Mouse (Mus musculus) gastrocnemius, adult 2 months (tissue): ENCODE measurements at regions not wholly inside any gene's neighbourhood (a gene's known extent, or its start where the extent isn't known, plus 50 kb on each side); places are given as distances from the start of the nearest gene placed in this dataset.

ENCODE experiments used
- DNase-seq: peaks from one replicate; pipeline ENCODE4 v3.0.0; 2022
- H3K27ac ChIP-seq: fragments of 200-600 bp; 2 replicates; pipeline ENCODE4 v1.8.1; 2022; ENCODE audit warnings: mild to moderate bottlenecking
- H3K4me3 ChIP-seq: fragments of 200-600 bp; 2 replicates; pipeline ENCODE4 v1.8.1; 2022; ENCODE audit warnings: mild to moderate bottlenecking, moderate library complexity
- CTCF ChIP-seq: fragments of 200-600 bp; IDR thresholded peaks from 2 replicates; pipeline ENCODE4 v1.8.1; 2022; ENCODE audit warnings: antibody characterized with exemption, mild to moderate bottlenecking, moderate library complexity
- intact Hi-C: fragments of 180-260 bp; cut with DNase I; formaldehyde crosslinking; loops from one replicate; pipeline ENCODE4 v1.15.1; 2025

DNA sequence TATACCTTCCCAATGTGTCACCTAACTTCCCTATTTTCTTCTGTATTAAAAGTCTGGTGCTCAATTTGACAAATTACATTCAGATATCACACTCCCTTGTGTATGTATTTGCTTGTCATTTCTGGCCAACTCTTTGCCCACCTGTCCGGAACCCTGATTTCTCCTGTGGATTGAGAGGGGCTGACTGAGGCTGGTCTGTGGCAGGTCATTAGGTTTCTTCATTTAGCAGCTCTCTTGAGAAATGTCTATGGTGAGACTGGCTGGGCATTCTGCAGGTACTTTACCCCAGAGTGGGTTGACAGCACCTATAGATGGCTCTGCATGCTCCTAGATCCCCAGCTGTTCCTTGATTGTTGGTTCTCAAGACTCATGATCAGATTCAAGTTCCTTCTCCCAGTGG, 139.8 kb upstream of the Slc22a23 start:
- TF ChIP-seq CTCF = no peak
- intact Hi-C loops = no loop called here
- no peak overlapping the region for H3K27ac ChIP-seq
- no peak overlapping the region for H3K4me3 ChIP-seq
- no peak for DNase-seq

DNA sequence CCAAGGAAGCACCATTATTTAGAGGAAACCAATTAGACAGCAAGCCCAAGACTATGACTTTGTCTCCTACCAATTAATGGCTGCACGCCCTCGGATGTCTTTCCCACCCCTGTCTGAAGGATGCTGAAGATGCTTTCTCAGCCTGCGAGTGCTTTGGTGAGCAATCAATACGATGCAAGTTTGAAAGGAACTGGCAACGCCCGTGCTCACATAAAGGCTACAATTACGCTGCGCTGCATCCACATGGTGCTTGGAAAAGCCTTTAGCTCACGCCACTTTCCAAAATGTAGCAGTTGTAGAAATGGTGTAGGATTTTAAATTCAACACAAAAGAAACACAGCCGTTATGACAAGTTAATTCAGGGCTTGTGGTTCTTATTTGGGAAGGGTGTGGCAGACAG, 136.5 kb upstream of the Slc22a23 start:
- Histone ChIP-seq H3K27ac (no peak overlapping the region), H3K4me3 (no peak overlapping the region)
- TF ChIP-seq CTCF = no peak
- no peak for DNase-seq
- intact Hi-C loops = no loop called here

DNA sequence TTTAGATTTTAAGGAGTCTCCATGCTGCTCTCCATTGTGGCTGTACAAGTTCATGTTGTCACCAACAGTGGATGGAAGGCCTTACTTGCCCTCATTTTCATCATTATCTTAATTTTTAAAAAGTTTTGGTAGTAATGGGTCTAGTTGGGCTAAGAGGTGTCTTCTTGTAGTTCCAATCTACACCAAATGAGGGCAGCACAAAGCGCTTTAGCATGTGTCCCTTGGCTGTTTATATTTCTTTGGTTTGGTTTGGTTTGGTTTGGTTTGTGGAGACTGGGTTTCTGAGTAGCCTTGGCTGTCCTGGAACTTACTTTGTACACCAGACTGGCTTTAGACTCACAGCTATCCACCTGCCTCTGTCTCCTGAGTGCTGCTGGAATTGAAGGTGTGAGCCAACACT, 125.4 kb upstream of the Slc22a23 start:
- DNase-seq = no peak
- H3K27ac ChIP-seq = no peak overlapping the region
- peak; percentile 31 for TF ChIP-seq CTCF
- no peak overlapping the region for H3K4me3 ChIP-seq
- intact Hi-C loops = no loop called here

DNA sequence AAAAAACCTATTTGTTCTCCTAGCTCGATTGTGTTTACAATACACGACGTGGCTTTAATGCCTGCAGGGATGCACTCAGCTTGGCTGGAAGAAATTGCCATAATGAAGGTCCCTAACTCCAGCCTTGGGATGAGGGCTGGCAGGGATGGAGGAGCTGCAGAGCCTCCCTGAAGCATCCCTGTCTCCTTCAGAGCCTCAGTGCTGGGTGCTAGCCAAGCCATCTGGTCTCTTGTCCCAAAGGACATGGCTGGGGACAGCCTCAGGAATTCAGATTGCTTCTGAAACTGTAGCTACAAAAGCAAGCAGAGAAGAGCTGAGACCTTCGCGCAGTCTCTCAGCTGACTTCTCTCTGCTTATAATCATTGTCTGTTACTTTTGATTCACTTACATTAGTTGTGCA, 124.6 kb upstream of the Slc22a23 start:
- peak; percentile 50 for DNase-seq
- no peak for TF ChIP-seq CTCF
- intact Hi-C loops = no loop called here
- H3K27ac ChIP-seq = no peak overlapping the region
- no peak overlapping the region for H3K4me3 ChIP-seq

DNA sequence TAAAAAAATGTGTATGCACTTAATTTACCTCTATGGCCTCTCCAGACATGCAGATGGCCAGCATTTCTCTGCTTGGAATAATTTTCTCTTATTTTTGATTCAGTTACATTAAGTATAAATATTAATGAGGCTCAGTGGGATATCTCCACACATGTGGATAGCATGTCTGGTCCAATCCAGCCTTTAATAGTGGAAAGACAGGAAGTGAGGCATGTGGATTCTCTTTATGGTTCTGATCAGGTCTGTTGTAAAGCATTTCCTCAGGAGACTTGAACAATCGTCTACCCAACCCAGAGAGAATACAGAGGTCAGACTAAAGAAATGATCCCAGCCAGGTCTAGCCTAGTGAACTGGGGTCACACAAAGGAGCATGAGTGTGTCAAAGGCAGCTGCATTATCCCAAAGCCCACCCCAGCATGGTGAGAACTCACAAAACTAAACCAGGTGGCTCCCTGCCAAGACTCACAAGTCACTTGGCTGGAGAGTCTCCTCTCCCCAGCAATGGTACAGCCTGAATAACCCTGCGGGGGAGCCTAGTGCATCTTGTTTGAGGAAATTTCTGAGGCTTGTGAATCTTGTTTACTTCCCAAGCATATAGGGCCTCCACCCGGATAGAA, 123.3 kb upstream of the Slc22a23 start:
- no peak for DNase-seq
- H3K27ac ChIP-seq = no peak overlapping the region
- intact Hi-C loops = no loop called here
- TF ChIP-seq CTCF = no peak
- H3K4me3 ChIP-seq = no peak overlapping the region

DNA sequence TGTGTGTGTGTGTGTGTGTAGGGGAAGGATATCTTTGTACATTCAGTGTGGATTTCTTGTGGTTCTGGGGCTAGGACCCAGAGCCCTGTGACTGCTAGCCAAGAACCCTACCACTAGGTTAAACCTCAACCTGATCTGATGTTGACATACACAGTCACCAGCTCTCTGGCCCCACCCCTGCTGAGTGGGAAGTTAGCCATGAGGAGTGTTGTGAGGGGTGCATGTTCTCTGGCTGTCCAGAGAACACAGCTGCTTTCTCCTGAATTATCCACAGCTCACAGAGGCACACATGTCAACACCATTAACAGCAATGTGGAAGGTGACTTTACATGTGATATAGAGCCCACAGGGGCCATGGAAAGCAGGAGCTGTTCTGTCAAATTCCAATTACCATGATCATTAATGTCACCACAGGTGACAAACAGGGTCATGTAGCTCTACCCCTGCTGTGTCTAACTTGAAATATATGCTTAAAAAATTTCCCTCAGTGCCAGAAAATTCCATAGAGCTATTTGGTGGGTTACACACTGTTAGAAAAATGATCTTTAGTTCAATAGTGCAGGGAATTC, 121.0 kb upstream of the Slc22a23 start:
- no peak for DNase-seq
- Histone ChIP-seq H3K4me3 (no peak overlapping the region), H3K27ac (no peak overlapping the region)
- intact Hi-C loops = no loop called here
- no peak for TF ChIP-seq CTCF

DNA sequence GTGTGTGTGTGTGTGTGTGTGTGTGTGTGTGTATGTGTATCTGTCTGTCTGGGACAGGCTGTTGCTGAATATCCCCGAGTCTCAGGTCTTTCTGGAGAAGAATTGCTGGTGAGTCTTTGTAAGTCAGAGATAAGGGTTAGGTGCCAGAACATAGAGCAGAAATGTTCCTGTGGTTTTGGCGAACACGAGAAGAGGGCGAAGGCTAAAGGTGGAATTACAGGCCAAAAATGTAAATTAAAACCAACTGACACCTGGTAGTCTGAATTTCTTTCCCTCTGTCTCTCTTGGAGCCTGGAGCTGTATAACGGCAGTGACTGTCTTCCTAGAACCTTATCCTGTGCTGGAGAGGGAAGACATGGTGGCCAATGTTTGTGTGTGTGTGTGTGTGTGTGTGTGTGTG, 120.5 kb upstream of the Slc22a23 start:
- TF ChIP-seq CTCF = no peak
- no peak overlapping the region for H3K27ac ChIP-seq
- no peak overlapping the region for H3K4me3 ChIP-seq

DNA sequence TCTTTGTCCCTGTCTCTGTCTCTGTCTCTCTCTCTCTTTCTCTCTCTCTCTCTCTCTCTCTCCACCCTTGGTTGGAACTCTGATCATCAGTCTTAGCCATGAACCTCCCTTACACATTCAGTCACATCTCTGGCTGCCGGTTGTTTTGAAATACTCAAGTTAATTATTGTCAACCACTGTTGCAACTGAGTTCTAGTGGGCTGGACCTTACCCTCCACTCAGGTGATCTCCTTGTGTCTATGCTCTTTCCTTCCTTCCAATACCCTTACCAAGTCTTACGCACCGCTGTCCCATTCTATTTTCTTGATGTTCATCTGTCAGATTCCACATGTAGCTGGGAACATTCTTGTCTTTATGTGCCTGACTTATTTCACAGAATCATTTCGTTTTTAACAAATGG, 119.2 kb upstream of the Slc22a23 start:
- intact Hi-C loops = no loop called here

More for the DNA sequence above, 120.5 kb upstream of the Slc22a23 start:
- intact Hi-C loops = no loop called here
- no peak for DNase-seq

DNA sequence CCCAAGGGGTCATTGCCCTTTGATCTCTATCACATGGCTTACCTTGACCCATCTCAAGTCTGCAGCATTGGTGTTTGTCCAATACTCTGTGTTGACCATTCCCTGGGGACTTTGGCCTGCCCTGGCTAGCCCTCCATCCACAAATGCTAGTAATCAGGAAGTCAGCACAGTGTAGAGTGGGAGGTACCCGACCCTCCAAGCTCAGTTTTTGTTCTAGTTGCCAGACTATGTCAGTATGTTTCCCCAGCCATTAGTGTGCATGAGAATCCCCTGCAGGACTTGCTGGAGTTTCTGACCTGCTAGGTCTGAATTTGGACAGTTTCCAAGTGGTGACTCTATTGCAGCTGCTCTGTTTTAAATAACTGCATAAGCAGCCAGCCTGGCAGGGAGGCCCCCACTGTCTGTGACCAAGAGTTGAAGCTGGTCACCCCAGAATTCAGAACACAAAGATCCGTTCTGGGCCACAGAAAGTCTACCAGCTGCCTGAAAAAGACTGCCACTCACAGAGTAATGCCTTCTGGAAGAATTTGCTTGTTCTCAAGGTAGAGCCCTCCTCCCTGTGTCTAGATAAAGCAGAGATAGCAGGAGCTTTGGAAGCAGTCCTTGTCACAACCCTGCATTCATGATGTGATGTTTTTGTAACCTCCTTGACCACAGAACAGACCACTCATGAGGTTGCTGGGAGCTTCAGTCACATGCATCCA, 118.0 kb upstream of the Slc22a23 start:
- H3K27ac ChIP-seq = no peak overlapping the region
- no peak overlapping the region for H3K4me3 ChIP-seq
- no peak for TF ChIP-seq CTCF
- no peak for DNase-seq
- intact Hi-C loops = no loop called here

More for the DNA sequence above, 119.2 kb upstream of the Slc22a23 start:
- DNase-seq = no peak
- no peak overlapping the region for H3K27ac ChIP-seq
- no peak for TF ChIP-seq CTCF
- no peak overlapping the region for H3K4me3 ChIP-seq

DNA sequence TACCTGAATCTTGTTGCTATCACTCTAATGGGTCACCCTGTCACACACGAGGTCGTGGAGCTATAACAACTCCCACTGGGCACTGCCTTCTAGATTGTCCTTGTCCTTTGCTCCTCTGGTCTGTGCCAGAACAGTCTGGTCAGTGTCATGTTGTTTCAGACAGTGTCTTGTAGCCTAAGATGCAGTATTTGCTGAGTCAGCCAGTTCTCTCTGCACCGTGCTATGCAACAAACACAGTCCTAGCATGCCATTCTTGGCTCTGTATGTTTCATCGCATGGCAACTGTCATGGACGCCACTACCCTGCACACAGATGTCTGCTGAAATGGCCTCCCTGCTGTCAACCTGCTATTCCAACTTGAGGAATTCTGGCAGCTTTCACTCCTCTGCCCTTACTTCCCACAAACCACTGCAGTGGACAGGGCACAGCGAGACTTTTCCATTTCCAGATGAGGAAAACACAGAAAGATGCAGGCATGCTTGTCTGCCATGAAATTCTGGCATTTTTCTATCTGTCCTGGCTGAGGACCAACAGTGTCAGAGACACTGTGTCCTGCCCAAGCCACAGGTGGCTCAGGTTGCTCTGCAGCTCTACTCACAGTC, 117.3 kb upstream of the Slc22a23 start:
- H3K27ac ChIP-seq = no peak overlapping the region
- DNase-seq = no peak
- TF ChIP-seq CTCF = no peak
- intact Hi-C loops = no loop called here
- H3K4me3 ChIP-seq = no peak overlapping the region

DNA sequence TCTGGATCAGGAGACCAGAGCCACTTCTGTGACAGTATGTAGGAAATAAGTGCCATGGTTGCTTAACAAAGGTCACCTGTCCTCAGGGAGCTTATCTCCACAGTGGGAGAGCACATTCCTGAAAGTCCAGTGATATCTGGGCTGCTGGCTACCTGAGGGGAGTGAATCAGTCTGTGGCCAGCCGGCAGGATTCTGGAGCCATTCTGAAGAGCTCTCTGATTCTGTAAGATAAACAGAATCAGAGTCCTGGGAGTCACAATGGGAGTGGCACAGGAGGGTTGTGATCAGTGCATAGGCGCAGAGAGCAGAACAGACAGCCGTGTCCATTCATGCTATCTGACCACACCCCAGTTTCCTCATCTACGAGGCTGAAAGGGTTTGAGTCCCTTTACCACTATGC, 116.0 kb upstream of the Slc22a23 start:
- intact Hi-C loops = no loop called here
- DNase-seq = no peak
- no peak overlapping the region for H3K4me3 ChIP-seq
- no peak for TF ChIP-seq CTCF
- H3K27ac ChIP-seq = no peak overlapping the region

DNA sequence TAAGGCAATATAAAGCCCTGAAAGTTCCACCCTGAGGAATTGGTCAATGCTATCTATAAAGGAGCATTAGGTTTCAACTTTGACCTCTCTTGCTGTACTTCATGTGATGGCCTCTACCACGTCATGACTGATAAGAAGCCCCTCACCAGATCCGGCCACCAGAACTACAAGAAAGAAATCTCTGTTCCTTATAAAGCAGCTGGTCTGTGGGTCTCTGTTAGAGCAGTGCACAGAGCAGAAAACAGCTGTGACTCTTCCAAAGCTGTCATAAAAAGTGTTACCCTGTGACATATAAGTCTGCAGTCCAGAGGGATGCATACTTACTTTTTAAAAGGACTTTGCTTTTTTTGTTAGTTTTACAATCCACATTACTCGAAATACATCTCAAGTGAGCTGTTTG, 111.1 kb upstream of the Slc22a23 start:
- H3K4me3 ChIP-seq = no peak overlapping the region
- H3K27ac ChIP-seq = no peak overlapping the region
- no peak for TF ChIP-seq CTCF
- intact Hi-C loops = no loop called here
- no peak for DNase-seq

DNA sequence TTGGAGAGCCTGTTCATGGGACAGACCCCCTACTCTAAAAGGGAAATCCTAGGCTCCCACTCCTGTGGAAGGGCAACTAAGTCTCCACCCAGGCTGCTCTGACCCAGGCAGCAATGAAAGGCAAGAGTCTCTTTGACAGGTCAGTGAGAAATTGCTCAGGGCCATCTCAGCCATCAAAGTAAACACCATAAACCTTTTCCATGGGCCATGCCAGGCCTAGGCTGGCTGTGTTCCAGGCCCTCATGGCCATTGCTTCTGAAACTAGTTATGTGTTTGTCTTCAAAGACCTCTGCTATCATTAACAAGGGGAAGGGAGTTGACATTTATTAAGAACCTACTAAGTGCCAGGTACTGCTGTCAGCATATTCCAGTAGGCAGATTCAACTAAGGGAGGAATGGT, 101.8 kb upstream of the Slc22a23 start:
- peak; percentile 16 for DNase-seq
- no peak overlapping the region for H3K27ac ChIP-seq
- TF ChIP-seq CTCF = no peak
- H3K4me3 ChIP-seq = no peak overlapping the region
- intact Hi-C loops = no loop called here

DNA sequence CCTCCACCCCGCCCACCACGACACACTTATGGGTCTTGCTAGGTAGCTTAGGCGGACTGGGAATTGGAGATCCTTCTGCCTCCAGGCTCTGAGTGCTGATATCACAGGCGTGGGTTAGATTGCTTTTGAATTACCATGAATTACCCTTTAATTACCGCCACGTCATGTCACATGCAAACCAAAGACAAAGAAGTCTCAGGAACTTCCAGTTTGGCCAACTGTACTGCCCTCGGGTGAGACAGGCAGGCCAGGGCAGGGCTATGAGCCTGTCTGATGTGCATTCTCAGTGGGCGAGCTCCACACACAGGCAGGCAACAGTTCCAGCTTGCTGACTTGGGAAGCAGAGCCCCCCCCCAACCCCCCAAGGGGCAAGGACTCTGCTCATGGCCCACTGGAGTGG, 101.3 kb upstream of the Slc22a23 start:
- intact Hi-C loops = no loop called here
- TF ChIP-seq CTCF = no peak
- Histone ChIP-seq H3K4me3 (no peak overlapping the region), H3K27ac (no peak overlapping the region)
- DNase-seq = no peak
